ENCODE assay signal across 13 mouse cellular contexts in the genomic region with DNA sequence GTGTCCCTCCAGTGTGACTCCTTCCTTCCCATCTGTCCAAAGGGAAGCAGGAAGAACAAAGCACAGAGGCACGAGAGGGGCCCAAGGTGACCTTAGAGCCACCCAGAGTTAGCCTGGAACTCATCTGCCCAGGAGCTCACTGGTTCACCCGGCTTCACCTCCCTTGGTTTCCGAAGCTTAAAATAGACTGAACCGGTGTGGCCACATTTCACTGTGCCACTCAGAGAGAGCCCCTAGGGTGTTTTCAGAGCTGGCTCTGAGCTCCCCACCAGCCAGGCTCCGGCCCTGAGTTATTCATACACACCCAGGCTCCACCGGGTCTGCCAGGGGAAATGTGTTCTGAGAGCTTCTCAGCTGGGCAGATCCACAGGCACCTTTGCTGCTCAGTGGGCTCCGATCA. TPM values are rescaled to one million over a fixed set of nuclear protein-coding genes. Genes with fewer than 3 reads are reported as not detected.
DNase-seq lines count a peak whose midpoint lies in the region; ATAC-seq and TF ChIP-seq lines count a peak whose summit lies in the region.
"Had no signal": no experiment of that assay in that cellular context is flagged by ENCODE, and none has a peak within 500 bp of the region (broad histone marks: within the 10 kb centered on the region; RNA-seq: fewer than 3 reads in every experiment).

No protein-coding gene starts in this region.

- H3K4me3 ChIP-seq in midbrain, embryonic 11.5 days (ENCODE audit: low read depth, low read length): no peak overlapping the region
- no peak overlapping the region for H3K4me3 ChIP-seq in midbrain, embryonic 10.5 days
- H3K4me3 ChIP-seq in heart, embryonic 14.5 days (ENCODE audit: control insufficient read depth in 1 of 2, insufficient read depth in 1 of 2, low read depth in 1 of 2, low read length in 2 of 2): no peak overlapping the region
- no peak overlapping the region for H3K4me3 ChIP-seq in kidney, postnatal 0 days (replicated peaks; ENCODE audit: low read depth, low read length)
- no peak overlapping the region for H3K4me3 ChIP-seq in stomach, embryonic 16.5 days (replicated peaks; ENCODE audit: low read length)
- H3K4me3 ChIP-seq: hindbrain, embryonic 13.5 days; myocyte had no signal

- no peak overlapping the region for H3K27ac ChIP-seq in midbrain, embryonic 11.5 days (ENCODE audit: low read depth, low read length)
- no peak overlapping the region; the same call in 1 of the 2 replicates for H3K27ac ChIP-seq in midbrain, embryonic 10.5 days (replicated peaks)
- peak overlapping the region; percentile 74 to 81 for H3K27ac ChIP-seq in heart, embryonic 14.5 days (replicated peaks in 1 of 2; ENCODE audit: control insufficient read depth in 1 of 2, insufficient read depth in 1 of 2, low read depth in 2 of 2, low read length in 2 of 2)
- H3K27ac ChIP-seq in kidney, postnatal 0 days: peak overlapping the region; percentile 54; the same call in 1 of the 2 replicates
- no peak overlapping the region for H3K27ac ChIP-seq in stomach, embryonic 16.5 days (ENCODE audit: low read length)
- H3K27ac ChIP-seq: hindbrain, embryonic 13.5 days had no signal

- no peak for TF ChIP-seq CTCF in kidney, postnatal 0 days (IDR thresholded peaks at IDR 0.05; ENCODE audit: low read depth)

- ATAC-seq in midbrain, embryonic 11.5 days (ENCODE audit: low FRiP score): no peak
- ATAC-seq in heart, embryonic 14.5 days (ENCODE audit: insufficient number of reproducible peaks, insufficient read depth, low FRiP score, low read depth): peak; percentile 61
- ATAC-seq in kidney, postnatal 0 days (replicated peaks; ENCODE audit: low FRiP score, low read depth): no peak; the same call in 1 of the 2 replicates
- ATAC-seq in stomach, embryonic 16.5 days (ENCODE audit: insufficient read depth, low FRiP score): peak; percentile 37; the same call in 1 of the 2 replicates
- ATAC-seq: forebrain, embryonic 16.5 days; liver, postnatal 0 days had no signal

- H3K9me3 ChIP-seq in midbrain, embryonic 11.5 days (ENCODE audit: control insufficient read depth, low read length): no peaks in the 10 kb centered on the region
- no peaks in the 10 kb centered on the region for H3K9me3 ChIP-seq in midbrain, embryonic 10.5 days (replicated peaks)
- no peaks in the 10 kb centered on the region for H3K9me3 ChIP-seq in heart, embryonic 14.5 days (ENCODE audit: control insufficient read depth, low read length)
- no peaks in the 10 kb centered on the region for H3K9me3 ChIP-seq in kidney, postnatal 0 days (replicated peaks; ENCODE audit: low read length)
- no peaks in the 10 kb centered on the region for H3K9me3 ChIP-seq in stomach, embryonic 16.5 days (replicated peaks; ENCODE audit: control insufficient read depth, low read length)
- H3K9me3 ChIP-seq: hindbrain, embryonic 13.5 days had no signal

- H3K4me1 ChIP-seq in midbrain, embryonic 11.5 days (ENCODE audit: control insufficient read depth, insufficient read depth, low read length): peaks cover 3% of the 10 kb centered on the region; the same call in 1 of the 2 replicates
- H3K4me1 ChIP-seq in midbrain, embryonic 10.5 days: peaks cover 12% of the 10 kb centered on the region
- peaks cover 20 to 25% of the 10 kb centered on the region in 2 experiments for H3K4me1 ChIP-seq in heart, embryonic 14.5 days (ENCODE audit: control insufficient read depth in 2 of 2, insufficient read depth in 2 of 2, low read length in 2 of 2)
- no peaks in the 10 kb centered on the region for H3K4me1 ChIP-seq in kidney, postnatal 0 days (replicated peaks; ENCODE audit: insufficient read depth, low read length)
- H3K4me1 ChIP-seq in stomach, embryonic 16.5 days (ENCODE audit: control insufficient read depth, insufficient read depth, low read length): peaks cover 9% of the 10 kb centered on the region; the same call in 1 of the 2 replicates

- WGBS in midbrain, embryonic 11.5 days: 79% methylated on average over 7 of the region's 7 CpGs
- 72% methylated on average over 7 of the region's 7 CpGs for WGBS in midbrain, embryonic 10.5 days
- WGBS in heart, embryonic 14.5 days: 24% methylated on average over 7 of the region's 7 CpGs
- 55% methylated on average over 7 of the region's 7 CpGs for WGBS in kidney, postnatal 0 days
- 47% methylated on average over 7 of the region's 7 CpGs for WGBS in stomach, embryonic 16.5 days

- no peaks in the 10 kb centered on the region for H3K27me3 ChIP-seq in midbrain, embryonic 11.5 days (ENCODE audit: control insufficient read depth, insufficient read depth, low read length)
- peaks cover 60% of the 10 kb centered on the region for H3K27me3 ChIP-seq in midbrain, embryonic 10.5 days (ENCODE audit: low read depth, poor library complexity, severe bottlenecking)
- H3K27me3 ChIP-seq in heart, embryonic 14.5 days (ENCODE audit: control insufficient read depth, insufficient read depth, low read length): no peaks in the 10 kb centered on the region
- no peaks in the 10 kb centered on the region for H3K27me3 ChIP-seq in kidney, postnatal 0 days (ENCODE audit: insufficient read depth, low read length)
- H3K27me3 ChIP-seq in stomach, embryonic 16.5 days (ENCODE audit: control insufficient read depth, insufficient read depth, low read length): no peaks in the 10 kb centered on the region

- no peak overlapping the region for H3K9ac ChIP-seq in midbrain, embryonic 11.5 days (ENCODE audit: low read length)
- H3K9ac ChIP-seq in heart, embryonic 14.5 days (ENCODE audit: low read length): 0 out of 2 replicates have a peak overlapping the region, but pooled peaks have one; percentile 8
- H3K9ac ChIP-seq in kidney, postnatal 0 days (ENCODE audit: low read depth, low read length): no peak overlapping the region
- H3K9ac ChIP-seq in stomach, embryonic 16.5 days (ENCODE audit: low read length): peak overlapping the region; percentile 31; the same call in 1 of the 2 replicates
- H3K9ac ChIP-seq: hindbrain, embryonic 13.5 days; liver, postnatal 0 days had no signal

- H3K36me3 ChIP-seq in midbrain, embryonic 11.5 days (ENCODE audit: control insufficient read depth, insufficient read depth, low read length): no peaks in the 10 kb centered on the region
- no peaks in the 10 kb centered on the region for H3K36me3 ChIP-seq in midbrain, embryonic 10.5 days
- H3K36me3 ChIP-seq in heart, embryonic 14.5 days (ENCODE audit: control insufficient read depth, insufficient read depth, low read length): no peaks in the 10 kb centered on the region
- H3K36me3 ChIP-seq in kidney, postnatal 0 days (ENCODE audit: insufficient read depth, low read length): no peaks in the 10 kb centered on the region
- no peaks in the 10 kb centered on the region for H3K36me3 ChIP-seq in stomach, embryonic 16.5 days (ENCODE audit: control insufficient read depth, insufficient read depth, low read length)
- H3K36me3 ChIP-seq: hindbrain, embryonic 13.5 days had no signal

- intact Hi-C loops in left cerebral cortex, postnatal 10 days (cut with DNase I): no loop called here
- intact Hi-C loops in left cerebral cortex, postnatal 36 days (cut with DNase I): no loop called here

- no peak overlapping the region for H3K4me2 ChIP-seq in midbrain, embryonic 11.5 days
- no peak overlapping the region for H3K4me2 ChIP-seq in heart, embryonic 14.5 days (ENCODE audit: low read length)
- H3K4me2 ChIP-seq in kidney, postnatal 0 days (ENCODE audit: low read length): no peak overlapping the region
- H3K4me2 ChIP-seq in stomach, embryonic 16.5 days (ENCODE audit: low read depth, low read length): no peak overlapping the region
- H3K4me2 ChIP-seq: hindbrain, embryonic 13.5 days had no signal

- DNase-seq in midbrain, embryonic 11.5 days (ENCODE audit: low spot score, missing footprints): peak; percentile 31
- DNase-seq in midbrain, embryonic 10.5 days (ENCODE audit: low spot score): no peak
- no peak for DNase-seq in kidney, postnatal 0 days (ENCODE audit: low spot score)
- no peak for DNase-seq in left cerebral cortex, postnatal 10 days (ENCODE audit: extremely low spot score in 1 of 2, low spot score in 2 of 2)
- DNase-seq in cerebellum, adult 18-20 months: no peak
- DNase-seq in left cerebral cortex, postnatal 36 days (ENCODE audit: low spot score in 2 of 2): no peak
- DNase-seq: embryo, embryonic 11 days; liver, postnatal 0 days had no signal

RNA-seq across cellular contexts. Expression of a gene that starts 53.0 kb away (rescaled TPM):
- 0.15 and 0.28 TPM in 2 replicates for polyA plus RNA-seq in midbrain, embryonic 11.5 days (2014; fragmentation: Nextera tagmentation; extraction: Ambion mirVana)
- 0.09 and 0.19 TPM in 2 replicates for polyA plus RNA-seq in midbrain, embryonic 10.5 days (2016; fragmentation: Nextera tagmentation; extraction: Ambion mirVana)
- 6.5 and 8.2 TPM in 2 replicates for polyA plus RNA-seq in heart, embryonic 14.5 days (2014; fragmentation: Nextera tagmentation; extraction: Ambion mirVana)
- polyA plus RNA-seq in kidney, postnatal 0 days (2015; fragmentation: Nextera tagmentation; extraction: Ambion mirVana): 0.37 and 0.55 TPM in 2 replicates
- polyA plus RNA-seq in stomach, embryonic 16.5 days (2015; fragmentation: Nextera tagmentation; extraction: Ambion mirVana): 0.34 and 0.44 TPM in 2 replicates
- 10 to 100 TPM; 23.4 to 26.9 TPM for total RNA-seq in left cerebral cortex, postnatal 10 days (2021)
- total RNA-seq in left cerebral cortex, postnatal 36 days (2021): 10 to 100 TPM; 43.2 to 50.9 TPM

Comparison
In these comparisons a context has a peak if more than half of its experiments do, and no peak if none do; other contexts are left out.
1. ATAC-seq: peak in heart, embryonic 14.5 days (single experiment) and stomach, embryonic 16.5 days (single experiment); none in midbrain, embryonic 11.5 days (single experiment) and kidney, postnatal 0 days (single experiment).
2. H3K27ac ChIP-seq: peak in heart, embryonic 14.5 days (2 of 2) and kidney, postnatal 0 days (single experiment); none in midbrain, embryonic 11.5 days (single experiment), midbrain, embryonic 10.5 days (single experiment) and stomach, embryonic 16.5 days (single experiment).
3. H3K9ac ChIP-seq: peak in heart, embryonic 14.5 days (single experiment) and stomach, embryonic 16.5 days (single experiment); none in midbrain, embryonic 11.5 days (single experiment) and kidney, postnatal 0 days (single experiment).